Mouse (Mus musculus): Measurements from ENCODE around the gene Klk1. TPM values are rescaled to one million over a fixed set of nuclear protein-coding genes. Genes with fewer than 3 reads are reported as not detected.

The Klk1 gene
- polyA plus RNA-seq, 1 experiment from 2014 or later = not detected

Other genes starting within 250 kb of the Klk1 start
- gene Klk1b9, start 249.3 kb upstream of the Klk1 start, polyA plus RNA-seq (2016; fragmentation: Nextera tagmentation; extraction: Ambion mirVana) = not detected in 2 replicates
- gene Klk1b11, start 229.5 kb upstream of the Klk1 start, polyA plus RNA-seq (2016; fragmentation: Nextera tagmentation; extraction: Ambion mirVana) = not detected in 2 replicates
- gene Klk1b26, start 213.2 kb upstream of the Klk1 start, polyA plus RNA-seq (2016; fragmentation: Nextera tagmentation; extraction: Ambion mirVana) = not detected in 2 replicates
- gene Klk1b27, start 173.1 kb upstream of the Klk1 start, polyA plus RNA-seq (2016; fragmentation: Nextera tagmentation; extraction: Ambion mirVana) = not detected in 2 replicates
- gene Klk1b21, start 123.0 kb upstream of the Klk1 start, polyA plus RNA-seq (2016; fragmentation: Nextera tagmentation; extraction: Ambion mirVana) = not detected in 2 replicates
- not detected in 2 replicates for gene Klk1b22, start 112.7 kb upstream of the Klk1 start, polyA plus RNA-seq (2016; fragmentation: Nextera tagmentation; extraction: Ambion mirVana)
- gene Klk1b16, start 88.6 kb upstream of the Klk1 start, polyA plus RNA-seq (2016; fragmentation: Nextera tagmentation; extraction: Ambion mirVana) = not detected in 2 replicates
- gene Klk1b24, start 37.1 kb upstream of the Klk1 start, polyA plus RNA-seq (2016; fragmentation: Nextera tagmentation; extraction: Ambion mirVana) = not detected in 2 replicates
- gene Klk1b3, start 27.2 kb upstream of the Klk1 start, polyA plus RNA-seq (2016; fragmentation: Nextera tagmentation; extraction: Ambion mirVana) = not detected in 2 replicates
- not detected in 2 replicates for gene Klk1b4, start 17.9 kb upstream of the Klk1 start, polyA plus RNA-seq (2016; fragmentation: Nextera tagmentation; extraction: Ambion mirVana)
- gene Klk1b5, start 9.4 kb upstream of the Klk1 start, polyA plus RNA-seq (2016; fragmentation: Nextera tagmentation; extraction: Ambion mirVana) = not detected in 2 replicates
- gene Gm36864, start 10.8 kb downstream of the Klk1 start, polyA plus RNA-seq (2016; fragmentation: Nextera tagmentation; extraction: Ambion mirVana) = not detected in 2 replicates
- gene 1700028J19Rik, start 21.3 kb downstream of the Klk1 start, polyA plus RNA-seq (2016; fragmentation: Nextera tagmentation; extraction: Ambion mirVana) = 1.1 and 1.2 TPM in 2 replicates
- gene 2410002F23Rik, start 21.4 kb downstream of the Klk1 start, polyA plus RNA-seq (2016; fragmentation: Nextera tagmentation; extraction: Ambion mirVana) = 182 and 196 TPM in 2 replicates
- gene Acp4, start 32.0 kb downstream of the Klk1 start, polyA plus RNA-seq (2016; fragmentation: Nextera tagmentation; extraction: Ambion mirVana) = not detected in 2 replicates
- not detected in 2 replicates for gene Gm15517, start 36.1 kb downstream of the Klk1 start, polyA plus RNA-seq (2016; fragmentation: Nextera tagmentation; extraction: Ambion mirVana)
- gene Clec11a, start 81.5 kb downstream of the Klk1 start, polyA plus RNA-seq (2016; fragmentation: Nextera tagmentation; extraction: Ambion mirVana) = 2.0 and 2.9 TPM in 2 replicates
- gene Shank1, start 84.9 kb downstream of the Klk1 start, polyA plus RNA-seq (2016; fragmentation: Nextera tagmentation; extraction: Ambion mirVana) = 12.5 and 12.8 TPM in 2 replicates
- gene Syt3, start 158.7 kb downstream of the Klk1 start, polyA plus RNA-seq (2016; fragmentation: Nextera tagmentation; extraction: Ambion mirVana) = 6.8 and 7.5 TPM in 2 replicates
- 1.1 and 1.9 TPM in 2 replicates for gene 1700008O03Rik, start 160.5 kb downstream of the Klk1 start, polyA plus RNA-seq (2016; fragmentation: Nextera tagmentation; extraction: Ambion mirVana)
- gene Lrrc4b, start 203.7 kb downstream of the Klk1 start, polyA plus RNA-seq (2016; fragmentation: Nextera tagmentation; extraction: Ambion mirVana) = 12.6 and 12.7 TPM in 2 replicates
- gene Aspdh, start 240.0 kb downstream of the Klk1 start, polyA plus RNA-seq (2016; fragmentation: Nextera tagmentation; extraction: Ambion mirVana) = 1.3 and 3.9 TPM in 2 replicates
- 60.5 and 65.1 TPM in 2 replicates for gene Josd2, start 242.6 kb downstream of the Klk1 start, polyA plus RNA-seq (2016; fragmentation: Nextera tagmentation; extraction: Ambion mirVana)

Measured in hindbrain, embryonic 12.5 days (tissue).